Mouse (Mus musculus): ENCODE data around the gene Nek7. TPM values are rescaled to one million over a fixed set of nuclear protein-coding genes. Genes with fewer than 3 reads are reported as not detected.
A peak's percentile ranks its signal among the peaks of the same experiment; 100 is the strongest.

Gene Nek7
- total RNA-seq, 2 experiments from 2014 or later, result 31.0 to 31.3 TPM

- intact Hi-C loops (cut with DNase I), result no loop called here
- DNase-seq (ENCODE audit: low spot score in 2 of 2), result no peak
Observed at GRCm38 (mm10) chr1:138535758-138536574, 84.0 kb downstream of the Nek7 start.

GRCm38 (mm10) chr1:138530604-138531003, 89.3 kb downstream of the Nek7 start:
- intact Hi-C loops (cut with DNase I), result no loop called here
- DNase-seq (ENCODE audit: low spot score in 2 of 2), result no peak

- DNase-seq (ENCODE audit: low spot score in 2 of 2), result no peak
Observed at GRCm38 (mm10) chr1:138523962-138524361, 96.0 kb downstream of the Nek7 start.

GRCm38 (mm10) chr1:138518235-138518634, 101.7 kb downstream of the Nek7 start:
- intact Hi-C loops (cut with DNase I), result no loop called here
- no peak for DNase-seq (ENCODE audit: low spot score in 2 of 2)

More at GRCm38 (mm10) chr1:138523962-138524361, 96.0 kb downstream of the Nek7 start:
- intact Hi-C loops (cut with DNase I), result no loop called here

- intact Hi-C loops (cut with DNase I), result no loop called here
- DNase-seq (ENCODE audit: low spot score in 2 of 2), result no peak
Observed at GRCm38 (mm10) chr1:138517360-138518099, 102.4 kb downstream of the Nek7 start.

GRCm38 (mm10) chr1:138516946-138517345, 103.0 kb downstream of the Nek7 start:
- intact Hi-C loops (cut with DNase I), result no loop called here
- no peak for DNase-seq (ENCODE audit: low spot score in 2 of 2)

- no peak for DNase-seq (ENCODE audit: low spot score in 2 of 2)
- intact Hi-C loops (cut with DNase I), result no loop called here
Observed at GRCm38 (mm10) chr1:138515362-138515761, 104.6 kb downstream of the Nek7 start.

GRCm38 (mm10) chr1:138513982-138514381, 106.0 kb downstream of the Nek7 start:
- intact Hi-C loops (cut with DNase I), result no loop called here
- DNase-seq (ENCODE audit: low spot score in 2 of 2), result no peak

- DNase-seq (ENCODE audit: low spot score in 2 of 2), result no peak
- intact Hi-C loops (cut with DNase I), result no loop called here
Observed at GRCm38 (mm10) chr1:138510566-138510965, 109.4 kb downstream of the Nek7 start.

GRCm38 (mm10) chr1:138507446-138508043, 112.4 kb downstream of the Nek7 start:
- intact Hi-C loops (cut with DNase I), result no loop called here
- DNase-seq (ENCODE audit: low spot score in 2 of 2), result peak; percentile 23 to 40

- peak in 1 of 2 experiments; percentile 25 for DNase-seq (ENCODE audit: low spot score in 2 of 2)
- intact Hi-C loops (cut with DNase I), result no loop called here
Observed at GRCm38 (mm10) chr1:138507014-138507413, 112.9 kb downstream of the Nek7 start.

- DNase-seq (ENCODE audit: low spot score in 2 of 2), result peak in 1 of 2 experiments; percentile 28
- intact Hi-C loops (cut with DNase I), result no loop called here
Observed at GRCm38 (mm10) chr1:138504228-138504627, 115.7 kb downstream of the Nek7 start.

- no peak for DNase-seq (ENCODE audit: low spot score in 2 of 2)
- intact Hi-C loops (cut with DNase I), result no loop called here
Observed at GRCm38 (mm10) chr1:138500691-138501090, 119.2 kb downstream of the Nek7 start.

GRCm38 (mm10) chr1:138500155-138500554, 119.8 kb downstream of the Nek7 start:
- intact Hi-C loops (cut with DNase I), result no loop called here
- no peak for DNase-seq (ENCODE audit: low spot score in 2 of 2)

GRCm38 (mm10) chr1:138499461-138499860, 120.5 kb downstream of the Nek7 start:
- peak; percentile 42 to 45 for DNase-seq (ENCODE audit: low spot score in 2 of 2)
- intact Hi-C loops (cut with DNase I), result loop anchor here (5.0 kb wide), 1 partner anchor 118 kb away; no protein-coding TSS in a partner anchor

- intact Hi-C loops (cut with DNase I), result no loop called here
- no peak for DNase-seq (ENCODE audit: low spot score in 2 of 2)
Observed at GRCm38 (mm10) chr1:138491382-138492097, 128.4 kb downstream of the Nek7 start.

- intact Hi-C loops (cut with DNase I), result no loop called here
- peak in 1 of 2 experiments; percentile 14 for DNase-seq (ENCODE audit: low spot score in 2 of 2)
Observed at GRCm38 (mm10) chr1:138487569-138487968, 132.4 kb downstream of the Nek7 start.

GRCm38 (mm10) chr1:138480694-138481093, 139.2 kb downstream of the Nek7 start:
- intact Hi-C loops (cut with DNase I), result no loop called here
- DNase-seq (ENCODE audit: low spot score in 2 of 2), result no peak

- intact Hi-C loops (cut with DNase I), result no loop called here
Observed at GRCm38 (mm10) chr1:138465352-138465751, 154.6 kb downstream of the Nek7 start.

GRCm38 (mm10) chr1:138461425-138461824, 158.5 kb downstream of the Nek7 start:
- DNase-seq (ENCODE audit: low spot score in 2 of 2), result peak in 1 of 2 experiments; percentile 34
- intact Hi-C loops (cut with DNase I), result no loop called here

More at GRCm38 (mm10) chr1:138465352-138465751, 154.6 kb downstream of the Nek7 start:
- DNase-seq (ENCODE audit: low spot score in 2 of 2), result no peak

Data from left cerebral cortex, postnatal 25 days (tissue).